Mouse (Mus musculus): ENCODE data around the gene Rex1bd.
"Not testable (repeated sequence)": the region's sequence is repeated elsewhere in the genome, so short reads cannot be mapped to it uniquely, and the experiment has no call there.

Rex1bd gene

GRCm38 (mm10) chr8:70528182-70528797 is 21.7 kb upstream of the Rex1bd start:
- DNase-seq: no peak

- peak; percentile 99 for DNase-seq
Measured at GRCm38 (mm10) chr8:70527512-70528181, 21.1 kb upstream of the Rex1bd start, which contains the start of the genes Fkbp8 and Kxd1. Fkbp8 (plus strand) TSS chr8:70527724. Kxd1 (minus strand) TSS chr8:70527956.

- no peak for DNase-seq
Measured at GRCm38 (mm10) chr8:70527111-70527511, 20.6 kb upstream of the Rex1bd start.

GRCm38 (mm10) chr8:70522592-70523403 is 16.2 kb upstream of the Rex1bd start:
- peak; percentile 97 for DNase-seq

DNA sequence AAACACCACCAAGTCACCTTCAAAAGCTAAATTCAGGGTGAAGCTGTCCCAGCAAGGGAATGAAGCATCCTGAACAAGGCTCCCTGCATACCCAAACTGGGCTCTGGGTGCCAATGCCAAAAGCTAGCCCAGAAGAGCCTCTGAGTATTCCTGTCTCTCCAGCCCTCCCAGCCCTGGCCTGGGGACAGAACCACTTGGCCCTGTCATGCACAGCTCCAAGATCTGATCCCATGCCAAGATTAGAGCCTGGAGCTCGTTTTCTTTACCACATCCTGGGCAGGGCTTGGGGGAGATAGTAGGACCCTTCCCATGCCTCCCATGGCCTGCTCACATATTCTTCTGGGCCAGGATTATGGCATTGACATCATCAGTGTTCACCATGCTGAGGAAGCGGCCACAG is 13.1 kb upstream of the Rex1bd start:
- no peak for DNase-seq

- DNase-seq: no peak
Measured at GRCm38 (mm10) chr8:70519043-70519442, 12.5 kb upstream of the Rex1bd start.

- DNase-seq: no peak
Measured at GRCm38 (mm10) chr8:70517940-70518643, 11.5 kb upstream of the Rex1bd start.

GRCm38 (mm10) chr8:70513441-70513840 is 6.9 kb upstream of the Rex1bd start:
- peak; percentile 66 for DNase-seq

DNA sequence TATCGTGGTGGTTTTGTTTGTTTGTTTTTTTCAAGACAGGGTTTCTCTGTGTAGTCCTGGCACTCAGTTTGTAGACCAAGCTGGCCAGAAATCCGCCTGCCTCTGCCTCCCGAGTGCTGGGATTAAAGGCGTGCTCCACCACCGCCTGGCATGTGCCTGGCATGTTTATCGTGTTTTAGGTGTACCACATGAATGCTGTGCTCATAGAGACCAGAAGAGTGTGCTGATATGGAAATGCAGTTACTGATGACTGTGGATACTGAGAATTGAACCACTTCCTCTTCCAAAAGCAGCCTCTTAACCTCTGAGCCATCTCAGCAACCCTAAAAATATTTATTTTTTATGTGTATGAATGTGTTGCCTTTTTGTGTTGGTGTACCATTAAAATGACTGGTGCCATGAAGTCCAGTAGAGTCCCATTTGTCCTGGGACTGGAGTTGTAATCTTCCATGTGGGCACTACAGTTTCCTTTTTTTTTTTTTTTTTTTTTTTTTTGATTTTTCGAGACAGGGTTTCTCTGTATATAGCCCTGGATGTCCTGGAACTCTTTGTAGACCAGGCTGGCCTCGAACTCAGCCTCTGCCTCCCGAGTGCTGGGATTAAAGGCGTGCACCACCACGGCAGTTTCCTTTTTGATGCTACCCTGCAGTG is 5.8 kb upstream of the Rex1bd start:
- no peak for DNase-seq

DNA sequence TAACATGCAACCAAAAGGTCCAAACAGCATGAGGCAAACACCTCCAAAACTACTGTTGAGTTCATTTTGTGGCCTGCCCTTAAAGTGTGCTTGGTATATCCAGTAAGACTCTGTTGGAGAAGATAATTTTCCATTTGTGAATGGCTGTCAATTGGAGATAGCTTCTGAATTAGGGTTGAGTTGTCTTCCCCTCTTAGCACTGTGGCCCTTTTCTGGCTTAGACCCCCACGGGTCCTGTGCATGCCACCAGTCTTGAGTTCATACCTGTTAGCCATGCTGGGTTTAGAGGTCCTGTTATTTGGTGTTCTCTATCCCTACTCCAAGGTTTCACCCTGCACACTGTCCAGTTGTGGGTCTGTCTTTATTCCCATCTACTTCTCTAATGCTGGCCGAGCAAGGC is 5.2 kb upstream of the Rex1bd start:
- DNase-seq: no peak

- DNase-seq: not testable (repeated sequence)
Measured at GRCm38 (mm10) chr8:70511174-70511573, 4.6 kb upstream of the Rex1bd start.

GRCm38 (mm10) chr8:70510228-70510915 is 3.8 kb upstream of the Rex1bd start, which contains the start of gene Uba52:
Uba52 (minus strand) TSS chr8:70510801.
- DNase-seq: peak; percentile 97

- DNase-seq: no peak
Measured at GRCm38 (mm10) chr8:70509281-70509952, 2.9 kb upstream of the Rex1bd start.

- no peak for DNase-seq
Measured at GRCm38 (mm10) chr8:70507027-70507393, 458 bp upstream of the Rex1bd start.

DNA sequence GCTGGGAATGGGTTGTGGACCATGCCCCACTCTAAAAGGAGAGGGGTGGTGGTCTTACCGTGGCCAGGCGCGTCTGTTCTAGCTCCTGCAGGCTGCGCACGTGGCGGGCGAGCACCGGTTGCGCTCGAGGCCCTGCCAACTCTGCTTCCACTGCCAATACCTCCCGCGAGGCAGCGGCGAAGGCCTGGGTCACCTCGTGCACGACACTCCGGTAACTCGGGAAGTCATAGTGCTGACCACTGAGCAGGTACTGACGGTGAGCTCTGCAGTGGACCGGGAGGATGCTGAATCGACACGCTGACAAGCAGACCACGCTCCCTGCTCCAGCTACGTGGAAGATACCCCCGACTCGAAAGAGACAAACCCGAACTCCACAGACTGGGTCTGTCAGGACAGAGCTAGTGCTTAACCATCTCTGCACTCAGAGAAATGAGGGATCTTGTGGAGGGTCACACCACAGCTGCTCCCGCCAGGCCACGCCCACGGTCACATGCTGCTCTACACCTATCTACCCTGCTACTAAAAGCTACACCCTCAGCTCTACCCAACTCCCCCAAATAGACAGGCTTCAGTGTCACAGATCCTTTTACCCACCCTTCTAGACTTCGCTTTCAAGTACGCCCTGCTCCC is 739 bp downstream of the Rex1bd start:
- no peak for DNase-seq

GRCm38 (mm10) chr8:70504851-70505250 is 1.7 kb downstream of the Rex1bd start:
- peak; percentile 86 for DNase-seq

DNA sequence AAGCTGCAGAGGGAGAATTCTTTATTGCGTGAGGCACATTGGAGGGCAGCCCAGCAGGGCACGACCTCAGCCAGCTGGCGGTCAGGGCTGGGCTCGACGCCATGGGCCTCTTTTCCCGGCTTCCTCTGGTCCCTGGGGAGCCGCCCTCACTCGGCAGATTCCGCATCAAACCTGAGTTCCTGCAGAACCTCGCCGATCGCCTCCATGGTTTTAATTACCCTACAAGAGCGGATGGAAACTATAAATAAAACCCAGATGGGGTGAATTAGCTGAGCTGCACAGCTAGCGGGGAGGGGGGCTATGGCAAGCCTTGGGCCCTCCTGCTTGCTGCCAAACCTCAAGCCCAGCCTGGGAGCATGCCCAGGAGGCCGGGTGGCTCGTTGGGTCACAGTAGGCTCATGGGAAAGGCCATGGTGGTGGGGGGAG is 2.2 kb downstream of the Rex1bd start:
- DNase-seq: peak; percentile 60

DNA sequence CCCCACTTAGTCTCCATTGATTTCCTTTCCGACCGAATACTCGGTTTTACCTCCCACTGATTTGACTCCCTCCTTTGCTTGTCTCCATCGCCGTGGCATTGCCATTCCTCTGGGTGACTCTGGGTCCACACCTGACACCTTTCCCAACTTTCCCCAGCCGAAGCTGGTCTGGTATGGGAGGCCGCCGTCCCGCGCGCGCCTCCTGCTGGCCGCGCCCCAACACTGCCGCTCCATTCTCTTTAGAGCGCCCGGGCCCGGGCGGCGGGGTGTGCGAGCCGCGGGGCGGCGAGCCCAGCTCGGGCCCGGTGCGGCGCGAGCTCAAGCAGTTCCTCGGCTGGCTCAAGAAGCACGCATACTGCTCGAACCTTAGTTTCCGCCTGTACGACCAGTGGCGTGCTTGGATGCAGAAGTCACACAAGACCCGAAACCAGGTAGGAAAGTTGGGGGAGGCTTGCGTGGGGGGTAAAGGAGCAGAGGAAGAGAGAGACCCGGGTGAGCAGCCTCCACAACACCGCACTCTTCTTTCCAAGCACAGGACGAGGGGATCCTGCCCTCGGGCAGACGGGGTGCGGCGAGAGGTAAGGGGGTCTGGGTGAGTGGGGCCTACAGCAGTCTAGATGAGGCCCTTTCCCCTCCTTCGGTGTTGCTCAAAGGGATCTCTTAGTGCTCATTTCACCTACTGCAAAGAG is 3.3 kb downstream of the Rex1bd start:
- peak; percentile 85 for DNase-seq

DNA sequence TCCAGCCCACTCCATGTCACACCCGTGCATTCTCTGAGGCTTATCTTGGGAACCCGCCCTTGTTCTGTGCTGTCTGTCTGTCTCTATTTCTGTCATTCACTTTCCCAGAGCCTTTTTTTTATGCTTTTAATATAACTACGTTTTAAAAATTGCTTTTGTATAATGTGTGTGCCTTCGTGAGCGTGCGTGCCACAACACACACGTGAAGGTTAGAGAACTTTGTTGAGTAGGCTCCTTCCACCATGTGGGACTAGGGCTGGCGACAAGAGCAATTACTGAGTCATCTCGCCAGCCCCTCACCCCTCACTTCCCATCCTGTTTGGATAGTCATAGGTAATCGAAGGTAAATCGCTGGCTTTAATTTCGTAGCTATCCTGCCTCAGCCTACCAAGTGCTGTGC is 4.0 kb downstream of the Rex1bd start:
- DNase-seq: no peak

Measured in lung, postnatal 36 days (tissue).